Mouse (Mus musculus) embryonic facial prominence, embryonic 13.5 days (tissue): Measurements from ENCODE around the gene Rpl13a. TPM values are rescaled to one million over a fixed set of nuclear protein-coding genes. Genes with fewer than 3 reads are reported as not detected.
A peak's percentile ranks its signal among the peaks of the same experiment; 100 is the strongest.

Experiments
- ATAC-seq: fragments of 200-750 bp; cut with Nextera tagmentation; 2 replicates; pipeline ENCODE4 v1.8.0; 2017; ENCODE audit warnings: low read depth; ENCODE audit not compliant: insufficient number of reproducible peaks, insufficient read depth, low FRiP score, low TSS enrichment
- H3K27ac ChIP-seq: fragments of 300-500 bp; sonication (generic); 2 replicates; pipeline ENCODE4 v1.5.1; 2015; ENCODE audit warnings: moderate library complexity, mild to moderate bottlenecking, inconsistent platforms
- H3K27me3 ChIP-seq: fragments of 300-500 bp; sonication (generic); 2 replicates; pipeline ENCODE4 v1.6.1; 2015; ENCODE audit warnings: mild to moderate bottlenecking, inconsistent platforms
- H3K36me3 ChIP-seq: fragments of 300-500 bp; sonication (generic); 2 replicates; pipeline ENCODE4 v1.6.1; 2015; ENCODE audit warnings: mild to moderate bottlenecking, inconsistent platforms
- H3K4me1 ChIP-seq: fragments of 300-500 bp; sonication (generic); 2 replicates; pipeline ENCODE4 v1.6.1; 2015; ENCODE audit warnings: inconsistent platforms
- H3K4me2 ChIP-seq: fragments of 300-500 bp; sonication (generic); 2 replicates; pipeline ENCODE4 v1.6.1; 2015; ENCODE audit warnings: moderate library complexity, mild to moderate bottlenecking, inconsistent platforms
- H3K4me3 ChIP-seq: fragments of 300-500 bp; sonication (generic); 2 replicates; pipeline ENCODE4 v1.5.1; 2015; ENCODE audit warnings: mild to moderate bottlenecking, inconsistent platforms
- H3K9ac ChIP-seq: fragments of 300-500 bp; sonication (generic); 2 replicates; pipeline ENCODE4 v1.6.1; 2015; ENCODE audit warnings: mild to moderate bottlenecking, inconsistent platforms
- H3K9me3 ChIP-seq: fragments of 300-500 bp; sonication (generic); 2 replicates; pipeline ENCODE4 v1.6.1; 2016; ENCODE audit warnings: inconsistent platforms
- WGBS: fragments of 180-500 bp; shearing (Covaris S2); methylation state at CpG from one replicate; pipeline ENCODE4 v1.1.7; 2015; ENCODE audit warnings: mixed read lengths; 5-methylcytosine and 5-hydroxymethylcytosine counted together
- polyA plus RNA-seq: library from polyadenylated mRNA; unstranded; fragments of >200 nt; fragmentation: Nextera tagmentation; extraction: Ambion mirVana; gene quantifications from 2 replicates; pipeline ENCODE4 v1.2.1, GENCODE M21; 2015

Gene Rpl13a
- polyA plus RNA-seq, 1 experiment from 2014 or later, result 1,588 TPM

GRCm38 (mm10) chr7:45095367-45095766 is 33.2 kb downstream of the Rpl13a start:
- Histone ChIP-seq H3K4me2 (no peak overlapping the region), H3K9ac (no peak overlapping the region), H3K4me3 (no peak overlapping the region), H3K9me3 (no peaks in the 10 kb centered on the region), H3K4me1 (peaks cover 30% of the 10 kb centered on the region), H3K36me3 (peaks cover 26% of the 10 kb centered on the region), H3K27me3 (no peaks in the 10 kb centered on the region), H3K27ac (no peak overlapping the region)
- no peak for ATAC-seq
- 78% methylated on average over 6 of the region's 6 CpGs for WGBS

- H3K4me2 ChIP-seq, result peak overlapping the region; percentile 24; the same call in 1 of the 2 replicates
These were observed 34.4 kb downstream of the Rpl13a start for GRCm38 (mm10) chr7:45094121-45094520.

DNA sequence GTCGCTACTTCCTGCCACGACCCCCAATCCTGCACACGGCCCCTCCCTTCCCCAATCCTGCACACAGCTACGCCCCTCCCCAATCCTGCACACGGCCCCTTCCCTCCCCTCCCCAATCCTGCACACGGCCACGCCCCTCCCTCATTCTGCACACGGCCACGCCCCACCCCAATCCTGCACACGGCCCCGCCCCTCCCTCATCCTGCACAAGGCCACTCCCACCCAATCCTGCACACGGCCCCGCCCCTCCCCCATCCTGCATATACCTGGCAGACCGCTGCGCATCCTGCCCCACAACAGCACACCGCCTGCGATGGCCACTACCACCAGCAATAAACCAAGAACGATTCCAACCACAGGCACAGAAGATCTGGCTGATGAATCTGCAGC is 35.0 kb downstream of the Rpl13a start:
- Histone ChIP-seq H3K4me1 (peaks cover 33% of the 10 kb centered on the region), H3K27ac (peak overlapping the region; percentile 89), H3K4me2 (no peak overlapping the region), H3K27me3 (no peaks in the 10 kb centered on the region), H3K9ac (no peak overlapping the region), H3K9me3 (no peaks in the 10 kb centered on the region), H3K4me3 (no peak overlapping the region), H3K36me3 (peaks cover 27% of the 10 kb centered on the region)
- ATAC-seq, result no peak
- 31% methylated on average over 18 of the region's 18 CpGs for WGBS

More at GRCm38 (mm10) chr7:45094121-45094520, 34.4 kb downstream of the Rpl13a start:
- H3K9ac ChIP-seq, result no peak overlapping the region
- WGBS, result 24% methylated on average over 7 of the region's 7 CpGs
- ATAC-seq, result no peak
- H3K27me3 ChIP-seq, result no peaks in the 10 kb centered on the region
- H3K4me3 ChIP-seq, result no peak overlapping the region
- H3K27ac ChIP-seq, result peak overlapping the region; percentile 89
- no peaks in the 10 kb centered on the region for H3K9me3 ChIP-seq
- H3K4me1 ChIP-seq, result peaks cover 33% of the 10 kb centered on the region
- peaks cover 28% of the 10 kb centered on the region for H3K36me3 ChIP-seq

- Histone ChIP-seq H3K4me1 (peaks cover 33% of the 10 kb centered on the region), H3K36me3 (peaks cover 32% of the 10 kb centered on the region), H3K9ac (peak overlapping the region; percentile 41; the same call in 1 of the 2 replicates), H3K27me3 (no peaks in the 10 kb centered on the region), H3K27ac (peak overlapping the region; percentile 89), H3K9me3 (no peaks in the 10 kb centered on the region), H3K4me2 (peak overlapping the region; percentile 76), H3K4me3 (0 out of 2 replicates have a peak overlapping the region, but pooled peaks have one; percentile 16)
- ATAC-seq, result no peak
- WGBS, result 25% methylated on average over 12 of the region's 12 CpGs
These were observed 35.6 kb downstream of the Rpl13a start for GRCm38 (mm10) chr7:45092828-45093515.

DNA sequence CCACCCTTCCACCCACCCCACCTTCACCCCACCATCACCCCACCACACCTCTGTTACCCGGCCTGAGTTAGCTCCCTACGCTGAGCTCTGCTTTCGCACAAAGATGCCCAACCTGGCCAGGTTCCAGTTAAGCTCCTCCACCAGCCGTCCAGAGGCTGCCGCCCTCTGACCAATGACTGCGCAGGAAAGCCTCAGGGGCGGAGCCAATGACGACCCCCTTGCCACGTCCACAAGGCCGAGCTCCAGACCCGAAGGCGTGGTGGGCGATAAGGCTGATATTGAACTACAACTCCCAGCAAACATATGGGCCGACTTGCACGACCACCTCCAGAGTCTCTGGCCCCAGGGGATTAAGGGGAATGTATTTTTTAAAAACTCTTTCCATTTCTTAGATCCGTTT is 36.5 kb downstream of the Rpl13a start, which contains the start of gene Rcn3:
Rcn3 (minus strand) TSS at position 174 of the 400 bp plus-strand sequence.
- Histone ChIP-seq H3K9ac (peak within 1 kb of the TSS; percentile 88), H3K4me3 (peak within 1 kb of the TSS; percentile 66), H3K27me3 (no peaks in the 10 kb centered on the region), H3K9me3 (no peaks in the 10 kb centered on the region), H3K4me2 (peak within 1 kb of the TSS; percentile 76), H3K27ac (peak within 1 kb of the TSS; percentile 89), H3K36me3 (peaks cover 35% of the 10 kb centered on the region), H3K4me1 (peaks cover 33% of the 10 kb centered on the region)
- peak; percentile 88 for ATAC-seq
- under 1% methylated on average over 16 of the region's 16 CpGs for WGBS

DNA sequence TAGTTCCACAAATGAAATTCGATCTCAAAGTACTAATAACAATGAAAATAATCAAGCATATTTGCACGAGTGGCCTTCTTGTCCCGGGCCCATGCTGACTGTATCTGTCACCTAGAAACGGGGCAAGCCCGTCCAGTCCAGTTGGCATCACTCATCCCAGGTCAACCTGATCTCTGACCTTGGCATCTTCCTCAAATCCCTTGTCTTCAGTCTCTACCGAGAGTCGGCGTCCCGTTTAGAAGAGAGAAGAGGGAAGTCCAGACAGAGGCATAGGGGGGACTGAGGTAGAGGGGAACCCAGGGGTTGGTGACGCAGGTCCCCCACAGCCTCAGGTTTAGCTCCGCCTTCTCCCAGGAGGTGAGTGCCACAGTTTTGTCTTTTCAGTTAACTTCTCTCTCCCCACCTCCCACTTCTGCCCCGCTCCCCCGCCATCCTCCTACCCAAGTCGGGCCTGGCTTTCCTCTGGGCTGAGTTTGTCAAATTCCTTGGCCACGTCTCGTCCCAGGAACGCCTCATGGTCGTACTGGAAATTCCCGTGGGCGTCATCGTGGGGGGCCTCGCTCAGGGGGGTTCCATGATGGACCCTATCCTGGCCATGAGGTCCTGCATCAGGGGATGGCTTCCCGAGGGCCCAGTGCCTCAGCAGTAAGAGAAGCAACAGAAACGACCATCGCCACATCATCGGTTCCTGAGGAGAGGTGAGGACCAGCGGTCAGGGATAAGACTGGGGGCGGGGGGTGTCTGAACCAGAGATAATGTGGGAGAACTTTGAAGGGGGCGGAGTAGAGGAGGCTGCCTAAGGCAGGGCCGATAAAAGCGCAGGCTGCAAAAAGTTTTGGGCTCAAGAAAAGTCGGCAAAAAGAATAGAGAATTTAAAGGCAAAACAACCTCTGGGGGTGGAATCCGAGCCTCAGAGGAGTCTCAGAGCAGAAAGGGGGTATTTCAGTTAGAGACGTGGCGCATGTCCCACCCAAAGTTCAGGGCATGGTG is 37.3 kb downstream of the Rpl13a start:
- Histone ChIP-seq H3K27ac (peak overlapping the region; percentile 89), H3K27me3 (no peaks in the 10 kb centered on the region), H3K4me2 (peak overlapping the region; percentile 76), H3K9me3 (no peaks in the 10 kb centered on the region), H3K36me3 (peaks cover 38% of the 10 kb centered on the region), H3K4me1 (peaks cover 33% of the 10 kb centered on the region), H3K9ac (peak overlapping the region; percentile 88), H3K4me3 (peak overlapping the region; percentile 66)
- ATAC-seq, result 0 out of 2 replicates have a peak, but pooled peaks have one; percentile 26
- 10% methylated on average over 35 of the region's 35 CpGs for WGBS

DNA sequence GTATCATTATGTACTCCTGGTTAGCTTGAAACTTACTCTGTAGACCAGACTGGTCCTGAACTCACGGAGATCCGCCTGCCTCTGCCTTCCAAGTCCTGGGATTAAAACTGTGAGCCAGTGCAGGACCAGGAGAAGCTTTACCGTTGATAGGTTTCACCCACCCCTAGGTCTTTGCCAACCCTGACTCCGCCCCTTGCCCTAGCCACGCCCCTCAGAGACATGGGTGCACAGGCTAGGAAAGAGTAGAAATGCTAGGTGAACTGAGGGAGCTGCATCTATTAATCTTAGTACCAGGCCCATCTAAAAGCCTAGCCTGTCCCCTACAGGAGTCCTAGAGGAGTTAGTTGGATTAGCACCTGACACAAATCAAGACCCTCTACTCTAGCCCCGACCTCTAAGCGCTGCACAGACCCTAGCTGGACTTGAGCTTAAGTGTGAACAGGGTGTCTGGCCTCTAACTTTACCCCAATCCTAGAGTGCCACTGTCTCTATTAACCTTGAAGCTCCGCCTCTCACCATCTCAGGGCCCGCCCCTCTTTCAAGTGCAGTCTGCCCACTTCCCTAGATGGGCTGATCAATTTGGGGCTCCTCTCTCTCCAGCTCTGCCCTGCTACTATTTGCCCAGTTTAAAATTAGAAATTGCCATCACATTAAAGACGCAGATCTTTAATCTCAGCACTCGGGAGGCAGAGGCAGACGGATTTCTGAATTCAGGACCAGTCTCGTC is 38.1 kb downstream of the Rpl13a start:
- no peaks in the 10 kb centered on the region for H3K9me3 ChIP-seq
- H3K9ac ChIP-seq, result peak overlapping the region; percentile 88
- H3K27me3 ChIP-seq, result no peaks in the 10 kb centered on the region
- peaks cover 33% of the 10 kb centered on the region for H3K4me1 ChIP-seq
- peak overlapping the region; percentile 66 for H3K4me3 ChIP-seq
- ATAC-seq, result no peak
- peaks cover 43% of the 10 kb centered on the region for H3K36me3 ChIP-seq
- peak overlapping the region; percentile 76 for H3K4me2 ChIP-seq
- H3K27ac ChIP-seq, result peak overlapping the region; percentile 89
- 75% methylated on average over 13 of the region's 13 CpGs for WGBS

DNA sequence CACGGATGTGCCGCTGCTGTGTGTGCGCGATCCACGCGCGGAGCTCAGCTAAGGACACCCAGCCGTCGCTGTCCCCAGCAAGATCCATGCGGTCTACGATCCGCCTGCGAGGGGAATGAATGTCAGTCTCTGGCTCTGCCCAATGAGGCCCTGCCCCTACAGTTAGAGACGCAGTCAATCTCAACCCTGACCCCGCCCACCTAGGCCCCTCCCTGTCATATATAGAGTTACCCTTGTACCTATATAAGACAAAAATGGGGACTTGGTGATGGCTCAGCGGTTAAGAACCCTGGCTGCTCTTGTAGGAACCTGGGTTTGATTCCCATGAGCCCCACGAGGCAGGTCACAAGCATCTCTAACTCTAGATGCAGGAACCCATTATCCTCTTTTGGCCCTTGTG is 40.0 kb downstream of the Rpl13a start:
- Histone ChIP-seq H3K27me3 (no peaks in the 10 kb centered on the region), H3K9ac (no peak overlapping the region), H3K4me1 (peaks cover 21% of the 10 kb centered on the region), H3K9me3 (no peaks in the 10 kb centered on the region), H3K36me3 (peaks cover 57% of the 10 kb centered on the region), H3K4me2 (no peak overlapping the region), H3K4me3 (no peak overlapping the region), H3K27ac (no peak overlapping the region)
- WGBS, result 93% methylated on average over 17 of the region's 17 CpGs
- no peak for ATAC-seq

GRCm38 (mm10) chr7:45086084-45086483 is 42.5 kb downstream of the Rpl13a start:
- Histone ChIP-seq H3K9me3 (no peaks in the 10 kb centered on the region), H3K4me1 (peaks cover 22% of the 10 kb centered on the region), H3K4me3 (no peak overlapping the region), H3K27me3 (no peaks in the 10 kb centered on the region), H3K36me3 (peaks cover 79% of the 10 kb centered on the region), H3K9ac (no peak overlapping the region), H3K27ac (no peak overlapping the region), H3K4me2 (no peak overlapping the region)
- WGBS, result 79% methylated on average over 4 of the region's 4 CpGs
- no peak for ATAC-seq

- Histone ChIP-seq H3K36me3 (peaks cover 72% of the 10 kb centered on the region), H3K4me2 (no peak overlapping the region), H3K27ac (peak overlapping the region; percentile 80), H3K4me1 (peaks cover 15% of the 10 kb centered on the region), H3K4me3 (no peak overlapping the region), H3K27me3 (no peaks in the 10 kb centered on the region), H3K9ac (peak overlapping the region; percentile 36; the same call in 1 of the 2 replicates), H3K9me3 (no peaks in the 10 kb centered on the region)
- WGBS, result 84% methylated on average over 22 of the region's 22 CpGs
- ATAC-seq, result no peak; the same call in 1 of the 2 replicates
These were observed 45.2 kb downstream of the Rpl13a start for GRCm38 (mm10) chr7:45083300-45083890.
